Mouse (Mus musculus): ENCODE results near the gene 1700010I14Rik.
A peak's percentile ranks its signal among the peaks of the same experiment; 100 is the strongest.

1700010I14Rik gene

DNA sequence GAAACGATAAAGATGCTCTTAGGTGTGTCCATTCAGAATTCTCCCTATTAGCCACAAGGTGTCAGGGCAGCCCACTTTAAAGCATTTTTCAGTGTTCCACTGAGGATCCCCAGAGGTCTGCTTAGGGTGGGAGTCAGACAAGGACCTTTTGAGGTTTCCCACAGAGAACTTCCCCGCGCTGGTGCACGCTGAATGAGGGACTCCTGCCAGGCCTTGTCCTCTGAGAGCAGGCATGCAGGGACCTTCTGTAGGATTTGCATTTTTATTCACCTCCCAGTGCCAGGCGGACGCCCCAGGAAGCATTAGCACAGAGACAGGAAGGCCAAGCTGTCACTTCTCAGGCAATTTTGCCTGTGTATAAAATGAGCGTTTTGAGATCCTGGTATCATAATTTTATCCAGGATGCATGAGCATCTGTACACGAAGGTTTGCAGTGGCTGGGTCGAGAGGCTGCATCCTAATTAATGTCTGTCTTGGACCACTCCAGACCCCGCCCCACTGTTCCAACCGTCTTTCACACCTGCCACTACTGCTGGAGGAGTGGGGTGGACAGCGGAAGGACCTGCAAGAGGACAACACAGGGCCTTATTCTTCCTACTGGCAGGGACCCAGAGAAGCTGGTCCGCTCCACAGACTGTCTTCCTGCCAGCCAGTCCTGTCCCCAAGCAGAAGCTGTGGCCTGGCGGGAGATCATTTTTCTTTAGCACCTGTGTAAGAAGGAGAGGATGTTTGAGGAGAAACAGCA is 35.2 kb downstream of the 1700010I14Rik start:
- peak in 1 of 2 experiments; percentile 47 for DNase-seq (ENCODE audit: low spot score in 2 of 2)

DNA sequence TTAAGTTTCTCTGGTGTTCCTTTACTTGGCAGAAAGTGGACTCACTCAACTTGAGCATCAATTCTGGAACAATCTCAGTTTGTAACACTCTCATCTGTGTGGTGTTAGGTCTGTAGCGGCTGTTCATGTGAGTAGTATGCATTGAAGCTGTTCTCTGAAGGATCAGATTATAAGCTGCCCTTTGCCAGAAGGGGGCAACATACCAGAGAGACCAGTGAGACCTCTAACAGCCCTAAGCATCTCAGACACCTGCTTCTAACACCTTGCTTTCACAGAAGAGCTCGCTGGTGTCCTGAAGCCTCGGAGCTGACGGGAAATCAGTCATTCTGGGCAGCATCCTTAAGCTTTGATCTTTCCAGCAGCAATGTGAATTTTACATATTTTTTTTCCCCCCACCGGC is 42.0 kb downstream of the 1700010I14Rik start:
- DNase-seq (ENCODE audit: low spot score in 2 of 2): no peak

DNA sequence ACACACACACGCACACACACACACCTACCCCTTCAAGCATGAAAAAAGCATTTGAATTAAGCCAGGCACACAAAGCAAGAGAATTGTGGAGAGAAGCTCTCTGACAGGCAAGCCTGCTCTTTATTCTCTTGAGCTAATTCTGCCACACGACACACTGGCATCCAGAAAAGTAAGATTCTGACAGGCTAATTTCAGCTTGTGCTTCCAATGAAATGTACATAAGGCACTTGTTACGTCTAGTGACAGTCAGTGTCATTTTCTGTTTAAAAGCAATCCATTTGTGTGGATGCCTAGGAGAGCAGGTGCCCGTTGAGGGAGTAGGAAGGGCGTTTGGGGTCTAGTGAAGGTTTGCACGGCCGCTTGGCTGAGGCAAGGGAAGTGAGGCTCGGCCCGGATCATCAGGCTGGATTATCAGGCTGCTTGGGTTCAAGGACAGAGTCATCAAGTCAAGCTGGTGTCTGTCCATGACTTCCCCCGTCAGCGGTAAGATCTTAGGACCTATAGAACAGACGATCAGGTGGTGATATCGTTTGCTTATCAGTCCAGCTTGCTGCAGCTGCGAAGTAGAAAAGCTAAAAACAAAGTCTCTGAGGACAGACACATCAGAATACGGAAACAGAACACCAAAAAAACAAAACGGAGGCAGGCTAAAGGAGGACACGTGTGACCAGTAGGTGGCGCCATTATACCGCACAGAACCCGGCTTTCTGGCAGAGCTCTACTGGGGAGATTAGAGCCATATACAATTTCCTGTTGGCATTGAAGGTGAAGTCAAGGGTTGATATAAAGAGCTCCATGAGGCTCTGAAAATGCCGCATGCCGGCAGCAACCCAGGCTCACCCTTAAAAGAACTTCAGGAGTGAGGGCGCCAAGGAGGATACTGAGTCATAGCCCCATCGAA is 43.4 kb downstream of the 1700010I14Rik start:
- peak; percentile 82 to 90 for DNase-seq (ENCODE audit: low spot score in 2 of 2)

DNA sequence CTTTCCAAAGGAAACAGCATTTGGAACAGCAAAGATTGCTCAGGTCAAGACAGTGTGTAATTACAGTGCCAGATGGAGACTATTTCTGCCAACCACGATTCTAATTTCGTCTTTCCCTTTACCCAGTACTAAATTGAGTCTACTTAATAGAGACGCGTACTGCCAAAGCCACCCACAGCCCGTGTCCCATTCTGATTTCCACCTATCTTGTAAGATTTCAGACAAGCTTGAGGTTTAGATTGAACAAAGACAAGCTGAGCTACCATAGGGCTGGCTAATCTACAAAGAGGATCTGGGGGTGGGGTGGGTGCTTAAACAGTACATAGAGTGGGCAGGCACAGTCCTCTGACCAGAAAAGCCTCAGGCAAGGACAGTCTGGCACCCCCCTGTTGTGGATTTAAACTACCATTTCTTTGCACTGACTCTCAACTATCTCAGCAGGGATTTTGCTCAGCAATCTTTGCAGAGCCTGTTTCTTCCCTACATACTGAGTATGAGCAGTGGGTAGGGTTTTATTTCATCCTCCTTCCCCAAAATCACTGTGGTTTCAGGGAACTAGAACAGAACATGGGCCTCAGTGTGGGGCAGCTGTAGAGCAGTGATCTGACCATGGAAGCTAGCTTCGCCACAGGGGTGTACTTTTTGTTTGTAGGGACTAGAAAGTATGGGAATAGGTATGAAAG is 44.4 kb downstream of the 1700010I14Rik start:
- peak in 1 of 2 experiments; percentile 10 for DNase-seq (ENCODE audit: low spot score in 2 of 2)

DNA sequence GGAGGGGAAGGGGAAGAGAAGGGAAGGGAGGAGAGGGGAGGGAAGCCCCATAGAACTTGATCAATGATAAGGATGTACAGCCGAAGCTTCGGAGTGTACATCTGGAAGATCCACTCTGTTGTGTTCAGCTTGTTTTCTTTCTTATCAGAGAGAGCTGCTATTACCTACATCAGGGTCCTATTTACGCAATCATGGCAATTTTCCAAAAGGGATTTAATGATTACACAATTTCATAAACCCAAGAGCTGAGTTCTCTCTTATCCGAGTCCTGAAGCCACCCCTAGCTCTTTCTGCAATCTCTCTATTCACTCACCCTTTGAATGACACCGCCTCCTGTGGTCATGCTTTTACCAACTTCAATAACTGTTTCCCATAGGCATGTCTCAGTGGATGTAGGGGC is 45.4 kb downstream of the 1700010I14Rik start:
- DNase-seq (ENCODE audit: low spot score in 2 of 2): no peak

DNA sequence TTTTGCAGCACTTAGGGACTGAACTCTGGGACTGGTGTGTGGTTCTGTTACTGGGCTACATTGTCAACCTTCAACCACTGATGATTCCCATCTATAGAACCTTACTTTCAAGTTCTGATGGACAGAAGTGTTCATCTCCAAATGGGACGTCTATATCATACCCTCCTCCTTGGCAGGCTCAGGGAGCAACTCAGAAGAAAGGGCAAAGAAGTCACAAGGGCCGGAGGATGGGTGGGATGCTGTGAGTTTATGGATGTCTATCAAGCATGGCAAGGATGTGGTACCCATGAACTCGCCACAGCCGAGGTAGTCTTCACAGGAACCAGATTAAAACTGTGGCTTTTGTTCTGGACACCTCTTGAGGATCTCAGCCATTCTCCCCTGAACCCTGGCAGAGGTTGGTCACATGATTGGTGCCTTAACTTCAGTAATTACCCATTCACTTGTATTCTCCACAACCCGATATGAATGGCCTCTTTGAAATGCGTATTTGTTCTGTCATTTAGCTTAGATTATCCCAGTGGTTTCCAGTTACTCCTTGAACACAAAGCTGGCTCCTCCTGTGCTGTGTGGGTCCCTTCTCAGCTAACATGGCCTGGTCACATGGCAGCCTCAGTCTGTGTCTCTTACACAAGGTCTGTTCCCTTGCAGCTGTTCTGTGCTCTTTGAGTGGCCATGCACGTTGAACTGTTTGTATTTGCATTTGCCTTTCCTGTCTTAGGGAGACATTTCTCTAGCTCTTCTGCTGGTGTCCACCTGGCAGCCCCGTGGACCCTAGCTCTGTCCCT is 47.6 kb downstream of the 1700010I14Rik start:
- no peak for DNase-seq (ENCODE audit: low spot score in 2 of 2)

DNA sequence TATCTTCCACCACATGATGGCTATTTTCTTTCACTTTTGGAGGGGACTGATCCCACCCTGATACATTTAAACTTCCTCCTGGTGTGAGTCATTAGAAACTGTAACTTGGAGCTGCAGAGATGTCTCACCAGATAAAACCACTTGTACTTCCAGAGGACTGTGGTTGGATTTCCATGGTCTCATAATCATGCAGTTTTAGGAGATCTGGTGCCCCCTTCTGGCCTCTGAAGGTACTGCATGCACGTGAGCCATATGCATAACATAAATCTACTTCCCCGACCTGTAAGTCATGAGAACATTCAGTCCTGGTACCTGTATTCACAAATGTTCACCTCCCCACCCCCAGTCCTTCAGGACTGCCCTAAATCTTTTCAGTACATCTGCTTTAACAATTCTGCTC is 54.6 kb downstream of the 1700010I14Rik start:
- peak in 1 of 2 experiments; percentile 42 for DNase-seq (ENCODE audit: low spot score in 2 of 2)

DNA sequence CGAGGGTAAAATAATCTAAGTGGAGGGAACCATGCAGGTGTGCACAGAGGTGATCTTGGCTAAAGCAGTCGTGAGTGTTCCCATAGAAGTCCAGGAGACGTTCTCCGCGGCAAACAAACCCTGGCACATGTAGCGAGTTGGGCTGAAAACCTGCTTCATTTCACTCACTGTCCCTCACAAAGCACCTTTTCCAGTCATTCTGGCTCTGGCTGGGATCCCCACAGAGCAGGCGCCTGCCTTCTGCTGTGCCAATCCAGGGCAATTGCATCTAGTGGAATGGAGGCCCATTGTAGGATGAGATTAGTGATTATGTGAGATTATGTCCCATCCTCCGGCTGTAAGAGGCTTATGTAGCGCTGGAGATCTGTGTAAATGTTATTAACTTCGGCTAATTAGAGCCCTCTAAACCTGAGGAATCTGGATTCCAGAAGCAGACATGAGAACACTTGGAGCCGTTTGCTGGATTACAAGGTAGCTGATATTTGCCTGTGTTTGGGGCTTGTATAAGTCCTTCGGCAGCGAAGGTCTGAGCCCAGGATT is 64.4 kb downstream of the 1700010I14Rik start:
- DNase-seq (ENCODE audit: low spot score in 2 of 2): no peak

DNA sequence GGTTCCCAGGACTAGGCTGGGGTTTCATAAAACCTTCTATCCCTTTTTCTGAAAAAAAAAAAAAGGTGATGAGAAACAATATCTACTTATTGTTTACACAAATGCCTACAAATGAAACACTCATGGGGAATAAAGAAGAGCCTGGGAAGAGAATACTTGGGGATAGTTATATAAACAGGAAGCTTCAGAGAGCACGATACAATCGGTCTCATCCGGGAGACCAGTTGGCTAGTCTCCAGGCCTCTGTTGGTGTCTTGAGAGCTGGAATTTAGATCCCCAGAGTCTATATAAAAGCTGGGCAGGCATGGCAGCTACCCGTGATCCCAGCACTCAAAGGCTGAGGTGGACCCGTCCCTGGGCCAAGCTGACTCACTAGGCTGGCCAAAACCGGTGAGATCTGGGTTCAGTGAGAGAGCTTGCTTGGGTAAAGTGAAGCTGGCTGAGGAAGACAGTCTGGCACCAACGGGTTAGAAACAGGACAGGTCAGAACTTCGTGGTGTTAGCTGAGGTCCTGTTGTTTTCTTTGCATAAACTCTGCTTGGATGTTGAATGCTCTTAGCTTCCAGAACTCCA is 71.3 kb downstream of the 1700010I14Rik start:
- no peak for DNase-seq (ENCODE audit: low spot score in 2 of 2)

Measured in cerebellum, postnatal 4 days (tissue).